Mouse (Mus musculus): ENCODE measurements around the gene Cluap1. TPM values are rescaled to one million over a fixed set of nuclear protein-coding genes. Genes with fewer than 3 reads are reported as not detected.

The Cluap1 gene
- total and polyA plus RNA-seq, 2 experiments from 2014 or later: 5.6 to 16.2 TPM

- ATAC-seq (ENCODE audit: insufficient read depth, low read depth) (peak; percentile 98), DNase-seq (ENCODE audit: low spot score) (peak; percentile 95)
- WGBS: under 1% methylated on average over 80 of the region's 88 CpGs
- H3K9ac ChIP-seq (replicated peaks; ENCODE audit: low read depth, low read length): peak within 1 kb of the TSS; percentile 87
- TF ChIP-seq EP300 (IDR thresholded peaks at IDR 0.05; ENCODE audit: low read depth): peak; percentile 62
- peak; percentile 38 for TF ChIP-seq CTCF (IDR thresholded peaks at IDR 0.05; ENCODE audit: low read depth)
- H3K27ac ChIP-seq (ENCODE audit: low read depth): peak within 1 kb of the TSS; percentile 96
- no peaks in the 10 kb centered on the region for H3K9me3 ChIP-seq (replicated peaks; ENCODE audit: control insufficient read depth, low read length)
- H3K36me3 ChIP-seq (replicated peaks; ENCODE audit: control insufficient read depth, insufficient read depth, low read length): 0 out of 2 replicates have a peak, but pooled peaks cover 4% of the 10 kb centered on the region
- H3K4me3 ChIP-seq (ENCODE audit: low read depth, low read length): peak within 1 kb of the TSS; percentile 95
- H3K4me2 ChIP-seq (ENCODE audit: low read depth, low read length): peak within 1 kb of the TSS; percentile 77
- H3K4me1 ChIP-seq (ENCODE audit: control insufficient read depth, insufficient read depth): peaks cover 12% of the 10 kb centered on the region
- no peaks in the 10 kb centered on the region for H3K27me3 ChIP-seq (ENCODE audit: control insufficient read depth, insufficient read depth, low read length)
Measured at GRCm38 (mm10) chr16:3884201-3885064, 24.2 kb upstream of the Cluap1 start, which contains the start of the genes Zfp597 and Gm20695. Zfp597 (minus strand) TSS chr16:3884561. Gm20695 (plus strand) TSS chr16:3884648.

GRCm38 (mm10) chr16:3885065-3885670 lies 23.4 kb upstream of the Cluap1 start:
- Histone ChIP-seq H3K4me1 (ENCODE audit: control insufficient read depth, insufficient read depth) (peaks cover 12% of the 10 kb centered on the region), H3K9me3 (replicated peaks; ENCODE audit: control insufficient read depth, low read length) (no peaks in the 10 kb centered on the region), H3K4me3 (ENCODE audit: low read depth, low read length) (peak overlapping the region; percentile 95), H3K9ac (replicated peaks; ENCODE audit: low read depth, low read length) (peak overlapping the region; percentile 87), H3K27me3 (ENCODE audit: control insufficient read depth, insufficient read depth, low read length) (no peaks in the 10 kb centered on the region), H3K36me3 (replicated peaks; ENCODE audit: control insufficient read depth, insufficient read depth, low read length) (0 out of 2 replicates have a peak, but pooled peaks cover 4% of the 10 kb centered on the region), H3K4me2 (ENCODE audit: low read depth, low read length) (peak overlapping the region; percentile 77), H3K27ac (ENCODE audit: low read depth) (peak overlapping the region; percentile 96)
- TF ChIP-seq EP300 (IDR thresholded peaks at IDR 0.05; ENCODE audit: low read depth) (no peak), CTCF (IDR thresholded peaks at IDR 0.05; ENCODE audit: low read depth) (no peak)
- ATAC-seq (ENCODE audit: insufficient read depth, low read depth) (no peak), DNase-seq (ENCODE audit: low spot score) (peak; percentile 25)
- WGBS: 2% methylated on average over 10 of the region's 10 CpGs

GRCm38 (mm10) chr16:3891621-3892295 lies 16.8 kb upstream of the Cluap1 start:
- DNase-seq (ENCODE audit: low spot score): no peak
- WGBS: 91% methylated on average over 14 of the region's 14 CpGs
- Histone ChIP-seq H3K9ac (replicated peaks; ENCODE audit: low read depth, low read length) (no peak overlapping the region), H3K4me1 (ENCODE audit: control insufficient read depth, insufficient read depth) (peaks cover 13% of the 10 kb centered on the region; the same call in 1 of the 2 replicates), H3K9me3 (replicated peaks; ENCODE audit: control insufficient read depth, low read length) (no peaks in the 10 kb centered on the region), H3K27ac (ENCODE audit: low read depth) (no peak overlapping the region), H3K4me2 (ENCODE audit: low read depth, low read length) (no peak overlapping the region), H3K27me3 (ENCODE audit: control insufficient read depth, insufficient read depth, low read length) (no peaks in the 10 kb centered on the region), H3K4me3 (ENCODE audit: low read depth, low read length) (no peak overlapping the region), H3K36me3 (replicated peaks; ENCODE audit: control insufficient read depth, insufficient read depth, low read length) (peaks cover 15% of the 10 kb centered on the region; the same call in 1 of the 2 replicates)
- no peak for ATAC-seq (ENCODE audit: insufficient read depth, low read depth)
- TF ChIP-seq EP300 (IDR thresholded peaks at IDR 0.05; ENCODE audit: low read depth) (no peak), CTCF (IDR thresholded peaks at IDR 0.05; ENCODE audit: low read depth) (no peak)

GRCm38 (mm10) chr16:3893739-3894138 lies 14.9 kb upstream of the Cluap1 start:
- DNase-seq (ENCODE audit: low spot score): peak; percentile 79
- ATAC-seq (ENCODE audit: insufficient read depth, low read depth): peak; percentile 77

GRCm38 (mm10) chr16:3895173-3895792 lies 13.3 kb upstream of the Cluap1 start:
- peaks cover 13% of the 10 kb centered on the region; the same call in 1 of the 2 replicates for H3K4me1 ChIP-seq (ENCODE audit: control insufficient read depth, insufficient read depth)
- peak; percentile 68 for DNase-seq (ENCODE audit: low spot score)
- H3K9me3 ChIP-seq (replicated peaks; ENCODE audit: control insufficient read depth, low read length): no peaks in the 10 kb centered on the region
- H3K9ac ChIP-seq (replicated peaks; ENCODE audit: low read depth, low read length): no peak overlapping the region
- H3K4me2 ChIP-seq (ENCODE audit: low read depth, low read length): peak overlapping the region; percentile 39
- H3K27me3 ChIP-seq (ENCODE audit: control insufficient read depth, insufficient read depth, low read length): no peaks in the 10 kb centered on the region
- H3K27ac ChIP-seq (ENCODE audit: low read depth): peak overlapping the region; percentile 87
- TF ChIP-seq EP300 (IDR thresholded peaks at IDR 0.05; ENCODE audit: low read depth) (no peak), CTCF (IDR thresholded peaks at IDR 0.05; ENCODE audit: low read depth) (no peak)
- WGBS: 62% methylated on average over 9 of the region's 9 CpGs
- peak; percentile 71 for ATAC-seq (ENCODE audit: insufficient read depth, low read depth)
- H3K36me3 ChIP-seq (replicated peaks; ENCODE audit: control insufficient read depth, insufficient read depth, low read length): peaks cover 51% of the 10 kb centered on the region
- no peak overlapping the region for H3K4me3 ChIP-seq (ENCODE audit: low read depth, low read length)

More at GRCm38 (mm10) chr16:3893739-3894138, 14.9 kb upstream of the Cluap1 start:
- Histone ChIP-seq H3K4me1 (ENCODE audit: control insufficient read depth, insufficient read depth) (peaks cover 13% of the 10 kb centered on the region; the same call in 1 of the 2 replicates), H3K27ac (ENCODE audit: low read depth) (peak overlapping the region; percentile 87), H3K9me3 (replicated peaks; ENCODE audit: control insufficient read depth, low read length) (no peaks in the 10 kb centered on the region), H3K4me3 (ENCODE audit: low read depth, low read length) (no peak overlapping the region), H3K9ac (replicated peaks; ENCODE audit: low read depth, low read length) (no peak overlapping the region), H3K27me3 (ENCODE audit: control insufficient read depth, insufficient read depth, low read length) (no peaks in the 10 kb centered on the region), H3K36me3 (replicated peaks; ENCODE audit: control insufficient read depth, insufficient read depth, low read length) (peaks cover 35% of the 10 kb centered on the region), H3K4me2 (ENCODE audit: low read depth, low read length) (no peak overlapping the region)
- no peak for TF ChIP-seq CTCF (IDR thresholded peaks at IDR 0.05; ENCODE audit: low read depth)
- no peak for TF ChIP-seq EP300 (IDR thresholded peaks at IDR 0.05; ENCODE audit: low read depth)
- WGBS: 11% methylated on average over 3 of the region's 3 CpGs
